Mouse (Mus musculus): Measurements from ENCODE around the gene Upp1. TPM values are rescaled to one million over a fixed set of nuclear protein-coding genes. Genes with fewer than 3 reads are reported as not detected.
"Not testable (repeated sequence)": the region's sequence is repeated elsewhere in the genome, so short reads cannot be mapped to it uniquely, and the experiment has no call there.

Upp1 gene
- polyA plus RNA-seq, 1 experiment from 2014 or later, result 3.5 TPM

DNA sequence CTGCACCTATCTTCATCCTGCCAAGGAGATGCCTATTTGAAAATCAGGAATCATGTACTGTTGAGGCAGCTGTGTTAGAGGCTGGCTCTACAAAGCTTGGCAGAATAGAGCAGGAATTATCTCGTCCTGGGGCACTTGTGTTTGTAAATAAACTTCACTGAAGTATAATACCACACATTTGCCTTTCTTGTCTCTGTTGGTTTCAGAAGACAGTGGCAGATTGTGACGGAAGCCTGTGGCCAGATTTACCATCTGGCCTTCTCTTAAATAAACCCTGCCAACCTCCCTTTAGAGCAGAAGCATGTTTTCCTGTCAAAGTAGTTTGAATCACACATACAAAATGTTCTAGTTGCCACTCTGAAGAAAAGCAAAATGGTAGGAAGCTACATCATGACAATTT lies 10.2 kb downstream of the Upp1 start:
- Histone ChIP-seq H3K9ac (replicated peaks) (no peak overlapping the region), H3K4me2 (replicated peaks) (no peak overlapping the region), H3K4me1 (replicated peaks) (no peaks in the 10 kb centered on the region), H3K4me3 (replicated peaks) (no peak overlapping the region), H3K27me3 (no peaks in the 10 kb centered on the region), H3K27ac (no peak overlapping the region), H3K36me3 (no peaks in the 10 kb centered on the region), H3K9me3 (no peaks in the 10 kb centered on the region)
- no peak for ATAC-seq
- WGBS, result 77% methylated on average over 2 of the region's 2 CpGs

GRCm38 (mm10) chr11:9129528-9129927 lies 11.6 kb downstream of the Upp1 start:
- no peaks in the 10 kb centered on the region for H3K36me3 ChIP-seq
- H3K27ac ChIP-seq, result no peak overlapping the region
- H3K9ac ChIP-seq (replicated peaks), result no peak overlapping the region
- H3K4me3 ChIP-seq (replicated peaks), result no peak overlapping the region
- ATAC-seq, result no peak
- WGBS, result 96% methylated on average over 8 of the region's 8 CpGs
- no peaks in the 10 kb centered on the region for H3K27me3 ChIP-seq
- no peak overlapping the region for H3K4me2 ChIP-seq (replicated peaks)
- H3K9me3 ChIP-seq, result no peaks in the 10 kb centered on the region
- no peaks in the 10 kb centered on the region for H3K4me1 ChIP-seq (replicated peaks)

DNA sequence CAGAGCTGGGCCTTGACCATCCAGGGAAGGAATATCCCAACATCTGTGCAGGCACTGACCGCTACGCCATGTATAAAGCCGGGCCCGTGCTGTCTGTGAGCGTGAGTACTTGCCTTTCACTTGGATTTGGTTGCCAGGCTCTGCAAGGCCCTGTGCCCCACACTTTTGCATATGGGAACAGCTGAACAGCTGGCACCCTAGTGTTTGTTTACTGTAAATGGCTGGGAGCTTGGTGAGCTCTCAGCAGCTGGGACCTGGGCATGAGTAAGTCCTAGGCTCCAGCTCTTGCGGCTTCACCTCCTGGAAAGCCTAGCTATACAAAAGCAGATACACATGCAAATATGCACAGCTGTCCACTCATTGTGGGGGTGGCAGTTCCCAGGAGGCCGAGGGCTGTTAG lies 13.8 kb downstream of the Upp1 start:
- ATAC-seq, result peak; percentile 34; the same call in 1 of the 2 replicates
- no peaks in the 10 kb centered on the region for H3K9me3 ChIP-seq
- H3K9ac ChIP-seq (replicated peaks), result no peak overlapping the region
- no peak overlapping the region for H3K4me3 ChIP-seq (replicated peaks)
- no peaks in the 10 kb centered on the region for H3K4me1 ChIP-seq (replicated peaks)
- H3K27me3 ChIP-seq, result no peaks in the 10 kb centered on the region
- H3K4me2 ChIP-seq (replicated peaks), result no peak overlapping the region
- no peak overlapping the region for H3K27ac ChIP-seq
- 71% methylated on average over 7 of the region's 7 CpGs for WGBS
- H3K36me3 ChIP-seq, result no peaks in the 10 kb centered on the region

DNA sequence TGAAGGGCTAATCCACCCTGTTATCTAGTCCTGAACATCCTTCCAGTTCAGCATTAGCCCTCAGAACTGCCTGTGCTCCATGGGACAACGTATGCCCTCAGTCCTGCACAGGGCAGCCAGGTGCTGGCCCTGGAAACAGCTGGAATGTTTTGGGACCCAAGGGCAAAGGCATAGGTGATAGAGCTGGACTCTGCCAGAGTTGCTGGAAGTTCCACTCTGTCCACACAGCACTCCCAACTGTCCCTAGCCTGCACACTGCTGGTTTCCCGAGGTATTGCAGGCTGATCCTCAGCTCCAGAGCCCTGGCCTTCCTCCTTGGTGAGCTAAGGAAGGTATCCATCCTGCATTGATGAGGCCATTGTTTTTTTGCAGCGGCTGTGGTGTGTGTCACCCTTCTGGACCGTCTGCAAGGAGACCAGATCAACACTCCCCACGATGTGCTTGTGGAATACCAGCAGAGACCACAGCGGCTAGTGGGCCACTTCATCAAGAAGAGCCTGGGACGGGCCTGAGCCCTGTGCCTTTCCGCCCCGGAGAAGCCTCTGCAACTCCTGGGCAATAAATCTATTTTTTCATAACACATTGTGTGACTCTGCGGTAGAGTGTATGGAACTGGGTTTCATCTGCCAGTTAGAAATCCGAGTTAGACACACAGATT lies 17.8 kb downstream of the Upp1 start:
- 76% methylated on average over 11 of the region's 11 CpGs for WGBS
- H3K9me3 ChIP-seq, result no peaks in the 10 kb centered on the region
- H3K4me3 ChIP-seq (replicated peaks), result no peak overlapping the region
- no peaks in the 10 kb centered on the region for H3K27me3 ChIP-seq
- H3K36me3 ChIP-seq, result no peaks in the 10 kb centered on the region
- no peaks in the 10 kb centered on the region for H3K4me1 ChIP-seq (replicated peaks)
- no peak overlapping the region for H3K9ac ChIP-seq (replicated peaks)
- peak; percentile 57; the same call in 1 of the 2 replicates for ATAC-seq
- H3K4me2 ChIP-seq (replicated peaks), result no peak overlapping the region
- no peak overlapping the region for H3K27ac ChIP-seq

- Histone ChIP-seq H3K27ac (no peak overlapping the region), H3K4me3 (replicated peaks) (no peak overlapping the region), H3K4me2 (replicated peaks) (no peak overlapping the region), H3K36me3 (no peaks in the 10 kb centered on the region), H3K9ac (replicated peaks) (no peak overlapping the region), H3K4me1 (replicated peaks) (no peaks in the 10 kb centered on the region), H3K27me3 (no peaks in the 10 kb centered on the region), H3K9me3 (no peaks in the 10 kb centered on the region)
- WGBS, result 20% methylated on average over 5 of the region's 5 CpGs
- peak; percentile 75 for ATAC-seq
Observed at GRCm38 (mm10) chr11:9136471-9136870, 18.6 kb downstream of the Upp1 start.

- Histone ChIP-seq H3K27ac (no peak overlapping the region), H3K36me3 (no peaks in the 10 kb centered on the region), H3K4me2 (replicated peaks) (no peak overlapping the region), H3K4me1 (replicated peaks) (no peaks in the 10 kb centered on the region), H3K4me3 (replicated peaks) (no peak overlapping the region), H3K9me3 (no peaks in the 10 kb centered on the region), H3K27me3 (no peaks in the 10 kb centered on the region), H3K9ac (replicated peaks) (no peak overlapping the region)
- ATAC-seq, result no peak
- WGBS, result 91% methylated on average over 2 of the region's 2 CpGs
Observed at GRCm38 (mm10) chr11:9145113-9145512, 27.2 kb downstream of the Upp1 start.

DNA sequence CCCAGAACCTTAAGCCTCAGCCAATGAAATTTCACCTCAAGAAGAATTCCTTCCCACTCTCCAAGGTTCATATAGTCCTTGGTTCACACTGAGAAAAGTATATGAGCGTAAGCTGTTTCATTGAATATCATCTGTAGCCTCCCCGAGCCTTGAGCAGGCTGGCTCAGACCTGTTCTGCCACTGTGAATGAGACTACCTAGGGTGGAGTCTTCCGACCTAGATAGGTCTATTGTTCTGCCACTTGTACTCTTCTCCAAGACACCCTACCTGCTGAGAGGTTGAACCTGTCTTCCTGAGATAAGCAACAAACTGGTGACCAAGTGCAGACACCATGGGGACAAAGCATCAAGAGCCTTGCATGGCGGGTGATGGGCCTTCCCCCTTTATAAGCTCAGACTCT lies 28.2 kb downstream of the Upp1 start:
- H3K4me2 ChIP-seq (replicated peaks), result no peak overlapping the region
- no peak for ATAC-seq
- H3K36me3 ChIP-seq, result no peaks in the 10 kb centered on the region
- H3K4me1 ChIP-seq (replicated peaks), result no peaks in the 10 kb centered on the region
- H3K9ac ChIP-seq (replicated peaks), result no peak overlapping the region
- no peak overlapping the region for H3K4me3 ChIP-seq (replicated peaks)
- H3K27ac ChIP-seq, result no peak overlapping the region
- H3K27me3 ChIP-seq, result no peaks in the 10 kb centered on the region
- WGBS, result 93% methylated on average over 4 of the region's 4 CpGs
- no peaks in the 10 kb centered on the region for H3K9me3 ChIP-seq

GRCm38 (mm10) chr11:9146683-9147082 lies 28.8 kb downstream of the Upp1 start:
- Histone ChIP-seq H3K27me3 (no peaks in the 10 kb centered on the region), H3K9me3 (no peaks in the 10 kb centered on the region), H3K4me1 (replicated peaks) (no peaks in the 10 kb centered on the region), H3K27ac (no peak overlapping the region), H3K9ac (replicated peaks) (no peak overlapping the region), H3K4me3 (replicated peaks) (no peak overlapping the region), H3K4me2 (replicated peaks) (no peak overlapping the region), H3K36me3 (no peaks in the 10 kb centered on the region)
- 81% methylated on average over 1 of the region's 1 CpGs for WGBS
- no peak for ATAC-seq

DNA sequence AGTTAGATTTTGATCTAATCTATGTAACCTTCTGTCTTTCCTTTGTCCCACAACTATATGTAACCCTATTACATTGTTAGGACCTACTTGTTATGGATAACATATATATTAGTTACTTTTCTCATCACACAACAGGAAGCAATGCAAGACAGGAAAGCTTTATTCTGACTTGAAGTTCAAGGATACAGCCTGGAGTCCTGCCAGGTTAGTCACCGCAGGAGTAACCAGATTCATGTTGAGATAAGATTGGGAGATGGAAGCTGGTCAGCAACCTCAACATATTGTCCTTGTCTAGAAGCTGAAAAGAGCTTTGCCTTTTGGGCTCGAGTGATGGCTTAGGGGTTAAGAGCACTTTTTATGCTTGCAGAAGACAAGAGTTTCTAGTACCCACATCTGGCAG lies 30.3 kb downstream of the Upp1 start:
- Histone ChIP-seq H3K9me3 (no peaks in the 10 kb centered on the region), H3K4me3 (replicated peaks) (no peak overlapping the region), H3K36me3 (no peaks in the 10 kb centered on the region), H3K4me2 (replicated peaks) (no peak overlapping the region), H3K4me1 (replicated peaks) (no peaks in the 10 kb centered on the region), H3K9ac (replicated peaks) (no peak overlapping the region), H3K27me3 (no peaks in the 10 kb centered on the region), H3K27ac (no peak overlapping the region)
- WGBS, result 85% methylated on average over 2 of the region's 2 CpGs
- ATAC-seq, result no peak

GRCm38 (mm10) chr11:9150403-9150802 lies 32.5 kb downstream of the Upp1 start:
- H3K36me3 ChIP-seq; H3K9ac ChIP-seq (replicated peaks); H3K9me3 ChIP-seq; H3K27me3 ChIP-seq; H3K4me1 ChIP-seq (replicated peaks); H3K27ac ChIP-seq; H3K4me3 ChIP-seq (replicated peaks); ATAC-seq; H3K4me2 ChIP-seq (replicated peaks): not testable (repeated sequence)
- WGBS, result 88% methylated on average over 25 of the region's 25 CpGs

DNA sequence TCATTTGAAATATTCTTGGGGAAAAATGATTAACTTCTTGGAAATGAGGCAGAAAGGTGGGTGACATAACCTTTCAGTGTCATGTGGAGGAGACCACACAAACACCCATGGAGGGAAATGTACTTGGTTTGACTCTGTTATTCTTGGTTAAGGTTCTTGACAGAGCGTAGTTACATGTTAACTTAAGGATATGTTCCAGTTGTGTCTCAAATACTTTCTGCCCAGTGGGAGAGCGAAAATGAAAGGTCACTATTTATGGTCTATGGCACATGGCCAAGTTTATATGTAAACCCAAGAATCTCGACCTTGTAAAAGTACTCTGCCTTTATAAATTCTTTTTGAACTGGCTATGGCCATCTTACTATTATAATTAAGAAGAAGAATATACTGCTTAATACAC lies 42.0 kb downstream of the Upp1 start:
- no peaks in the 10 kb centered on the region for H3K36me3 ChIP-seq
- H3K4me2 ChIP-seq (replicated peaks), result no peak overlapping the region
- H3K9ac ChIP-seq (replicated peaks), result no peak overlapping the region
- no peaks in the 10 kb centered on the region for H3K4me1 ChIP-seq (replicated peaks)
- 82% methylated on average over 3 of the region's 3 CpGs for WGBS
- H3K9me3 ChIP-seq, result no peaks in the 10 kb centered on the region
- no peaks in the 10 kb centered on the region for H3K27me3 ChIP-seq
- H3K4me3 ChIP-seq (replicated peaks), result no peak overlapping the region
- H3K27ac ChIP-seq, result no peak overlapping the region
- ATAC-seq, result no peak

GRCm38 (mm10) chr11:9167331-9167730 lies 49.4 kb downstream of the Upp1 start:
- no peak for ATAC-seq
- Histone ChIP-seq H3K9ac (replicated peaks) (no peak overlapping the region), H3K4me1 (replicated peaks) (no peaks in the 10 kb centered on the region), H3K4me2 (replicated peaks) (no peak overlapping the region), H3K27me3 (no peaks in the 10 kb centered on the region), H3K27ac (no peak overlapping the region), H3K36me3 (no peaks in the 10 kb centered on the region), H3K4me3 (replicated peaks) (no peak overlapping the region), H3K9me3 (no peaks in the 10 kb centered on the region)
- 96% methylated on average over 2 of the region's 2 CpGs for WGBS

DNA sequence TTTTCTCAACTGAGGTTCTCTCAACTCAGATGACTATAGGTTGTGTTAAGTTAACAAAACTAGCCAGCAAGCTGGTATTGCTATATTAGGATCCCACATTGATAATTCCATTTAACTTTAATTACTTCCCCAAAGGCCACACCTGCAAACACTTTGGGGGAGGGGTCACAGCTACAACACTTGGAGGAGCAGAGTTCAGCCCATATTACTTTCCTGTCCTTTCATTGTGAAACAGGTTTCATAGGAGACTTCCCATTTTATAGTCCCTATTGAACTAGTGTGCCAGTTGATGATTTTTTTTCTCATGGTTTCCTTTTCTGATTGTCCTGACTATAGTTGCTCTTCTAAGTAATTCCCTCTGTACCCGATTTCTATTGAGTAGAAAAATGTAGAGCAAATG lies 63.6 kb downstream of the Upp1 start:
- no peaks in the 10 kb centered on the region for H3K27me3 ChIP-seq
- H3K9me3 ChIP-seq, result no peaks in the 10 kb centered on the region
- no peak for ATAC-seq
- H3K9ac ChIP-seq (replicated peaks), result no peak overlapping the region
- no peaks in the 10 kb centered on the region for H3K36me3 ChIP-seq
- no peak overlapping the region for H3K27ac ChIP-seq
- WGBS, result 93% methylated on average over 1 of the region's 1 CpGs
- H3K4me1 ChIP-seq (replicated peaks), result no peaks in the 10 kb centered on the region
- no peak overlapping the region for H3K4me2 ChIP-seq (replicated peaks)
- H3K4me3 ChIP-seq (replicated peaks), result no peak overlapping the region
